Mouse (Mus musculus) ES-CJ7 (cell line): ENCODE measurements around the gene Msh4.

Experiments
- DNase-seq: peaks from one replicate; pipeline ENCODE4 v3.0.0; 2011; ENCODE audit warnings: low read depth, low spot score

Gene Msh4

GRCm38 (mm10) chr3:153814026-153814425 is 91.9 kb downstream of the Msh4 start:
- DNase-seq = no peak

DNA sequence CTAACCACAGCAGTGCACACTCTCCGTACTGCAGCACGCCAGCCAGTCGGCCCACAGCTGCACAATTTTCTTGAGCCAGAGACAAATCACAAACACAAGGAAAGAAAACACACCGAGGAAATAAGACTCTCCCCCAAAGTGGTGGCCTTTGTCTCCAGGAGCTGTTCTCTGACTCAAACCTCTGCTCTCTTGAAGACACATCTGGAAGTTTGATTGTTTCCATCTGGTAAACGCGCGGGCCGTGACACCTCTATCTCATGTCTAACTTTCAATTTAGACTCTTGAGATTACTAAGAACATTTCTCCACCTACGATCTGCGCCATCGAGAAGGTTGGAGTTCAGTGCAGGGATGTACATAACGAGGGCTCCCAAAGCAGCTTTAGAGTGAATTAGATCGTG is 97.5 kb downstream of the Msh4 start:
- no peak for DNase-seq

DNA sequence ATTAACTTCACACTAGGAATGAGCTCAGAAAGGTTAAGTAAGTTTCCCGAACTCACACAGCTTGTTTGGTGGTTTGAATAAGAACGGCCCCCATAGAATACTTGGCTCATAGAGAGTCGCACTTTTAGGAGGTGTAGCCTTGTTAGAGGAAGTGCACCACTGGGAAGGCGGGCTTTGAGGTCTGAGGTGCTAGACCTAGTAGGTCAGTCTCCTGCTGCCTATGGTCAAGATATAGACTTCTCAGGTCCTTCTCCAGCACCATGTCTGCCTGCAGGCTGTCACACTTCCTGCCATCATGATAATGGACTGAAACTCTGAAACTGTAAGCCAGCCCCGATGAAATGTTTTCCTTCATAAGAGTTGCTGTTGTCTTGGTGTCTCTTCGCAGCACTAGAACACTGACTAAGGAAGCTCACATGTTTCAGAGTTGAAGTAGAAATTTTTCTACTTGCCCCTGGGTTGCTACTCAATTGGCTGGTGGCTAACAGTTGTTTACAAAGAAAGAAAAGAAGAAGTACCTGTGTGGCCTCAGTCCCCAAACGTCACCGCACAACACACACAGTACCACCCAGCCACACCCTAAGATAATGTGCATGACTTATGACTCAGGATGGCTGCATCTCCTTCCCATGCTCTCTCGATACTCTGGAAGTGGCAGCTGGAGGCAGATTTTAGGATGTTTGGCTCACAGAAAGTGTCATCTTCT is 98.3 kb downstream of the Msh4 start:
- DNase-seq = no peak
